Mouse (Mus musculus): ENCODE measurements around the gene Gbx1. TPM values are rescaled to one million over a fixed set of nuclear protein-coding genes. Genes with fewer than 3 reads are reported as not detected.

The Gbx1 gene
- total RNA-seq, 2 experiments from 2014 or later: 0.09 to 0.56 TPM

GRCm38 (mm10) chr5:24539571-24540296, 12.7 kb upstream of the Gbx1 start:
- no peak overlapping the region for H3K27ac ChIP-seq
- no peak for DNase-seq (ENCODE audit: extremely low spot score in 1 of 2, low spot score in 2 of 2)
- TF ChIP-seq CTCF (IDR thresholded peaks at IDR 0.05): no peak
- intact Hi-C loops (cut with DNase I): no loop called here
- H3K4me3 ChIP-seq: no peak overlapping the region

GRCm38 (mm10) chr5:24537618-24538017, 10.6 kb upstream of the Gbx1 start:
- TF ChIP-seq CTCF (IDR thresholded peaks at IDR 0.05): no peak
- no peak overlapping the region for H3K27ac ChIP-seq
- no peak for DNase-seq (ENCODE audit: extremely low spot score in 1 of 2, low spot score in 2 of 2)
- H3K4me3 ChIP-seq: no peak overlapping the region
- intact Hi-C loops (cut with DNase I): no loop called here

GRCm38 (mm10) chr5:24536511-24536910, 9.5 kb upstream of the Gbx1 start:
- Histone ChIP-seq H3K27ac (no peak overlapping the region), H3K4me3 (no peak overlapping the region)
- no peak for DNase-seq (ENCODE audit: extremely low spot score in 1 of 2, low spot score in 2 of 2)
- no peak for TF ChIP-seq CTCF (IDR thresholded peaks at IDR 0.05)
- intact Hi-C loops (cut with DNase I): no loop called here

GRCm38 (mm10) chr5:24535731-24536130, 8.7 kb upstream of the Gbx1 start:
- DNase-seq (ENCODE audit: extremely low spot score in 1 of 2, low spot score in 2 of 2): no peak
- Histone ChIP-seq H3K4me3 (no peak overlapping the region), H3K27ac (no peak overlapping the region)
- TF ChIP-seq CTCF (IDR thresholded peaks at IDR 0.05): no peak
- intact Hi-C loops (cut with DNase I): no loop called here

- TF ChIP-seq CTCF (IDR thresholded peaks at IDR 0.05): peak; percentile 21
- H3K4me3 ChIP-seq: no peak overlapping the region
- no peak for DNase-seq (ENCODE audit: extremely low spot score in 1 of 2, low spot score in 2 of 2)
- H3K27ac ChIP-seq: no peak overlapping the region
- intact Hi-C loops (cut with DNase I): loop anchor here (5.0 kb wide), 1 partner anchor 118 kb away; no protein-coding TSS in a partner anchor
Measured at GRCm38 (mm10) chr5:24534292-24534691, 7.3 kb upstream of the Gbx1 start.

GRCm38 (mm10) chr5:24533391-24533790, 6.4 kb upstream of the Gbx1 start:
- intact Hi-C loops (cut with DNase I): loop anchor here (5.0 kb wide), 1 partner anchor 119 kb away; no protein-coding TSS in a partner anchor
- H3K27ac ChIP-seq: no peak overlapping the region
- no peak for DNase-seq (ENCODE audit: extremely low spot score in 1 of 2, low spot score in 2 of 2)
- H3K4me3 ChIP-seq: no peak overlapping the region
- no peak for TF ChIP-seq CTCF (IDR thresholded peaks at IDR 0.05)

- H3K27ac ChIP-seq: no peak overlapping the region
- intact Hi-C loops (cut with DNase I): loop anchor here (2.0 to 5.0 kb wide), 2 partner anchors 47 to 122 kb away; no protein-coding TSS in a partner anchor
- DNase-seq (ENCODE audit: extremely low spot score in 1 of 2, low spot score in 2 of 2): peak; percentile 89 to 95
- TF ChIP-seq CTCF (IDR thresholded peaks at IDR 0.05): no peak; the same call in none of the 2 replicates
- H3K4me3 ChIP-seq: no peak overlapping the region
Measured at GRCm38 (mm10) chr5:24530042-24530689, 3.2 kb upstream of the Gbx1 start.

GRCm38 (mm10) chr5:24527780-24528179, 778 bp upstream of the Gbx1 start:
- no peak overlapping the region for H3K4me3 ChIP-seq
- intact Hi-C loops (cut with DNase I): no loop called here
- no peak for TF ChIP-seq CTCF (IDR thresholded peaks at IDR 0.05)
- DNase-seq (ENCODE audit: extremely low spot score in 1 of 2, low spot score in 2 of 2): no peak
- H3K27ac ChIP-seq: no peak overlapping the region

GRCm38 (mm10) chr5:24526190-24526888, 663 bp downstream of the Gbx1 start:
- Histone ChIP-seq H3K27ac (no peak overlapping the region), H3K4me3 (peak overlapping the region; percentile 35)
- intact Hi-C loops (cut with DNase I): no loop called here
- no peak; the same call in 1 of the 2 replicates for TF ChIP-seq CTCF (IDR thresholded peaks at IDR 0.05)
- no peak for DNase-seq (ENCODE audit: extremely low spot score in 1 of 2, low spot score in 2 of 2)

GRCm38 (mm10) chr5:24525360-24526189, 1.4 kb downstream of the Gbx1 start:
- intact Hi-C loops (cut with DNase I): no loop called here
- DNase-seq (ENCODE audit: extremely low spot score in 1 of 2, low spot score in 2 of 2): no peak
- TF ChIP-seq CTCF (IDR thresholded peaks at IDR 0.05): no peak
- H3K4me3 ChIP-seq: no peak overlapping the region; the same call in 1 of the 2 replicates
- H3K27ac ChIP-seq: no peak overlapping the region

GRCm38 (mm10) chr5:24524522-24524921, 2.5 kb downstream of the Gbx1 start:
- TF ChIP-seq CTCF (IDR thresholded peaks at IDR 0.05): no peak
- Histone ChIP-seq H3K4me3 (no peak overlapping the region), H3K27ac (no peak overlapping the region)
- DNase-seq (ENCODE audit: extremely low spot score in 1 of 2, low spot score in 2 of 2): no peak
- intact Hi-C loops (cut with DNase I): no loop called here

All from left cerebral cortex, adult 2 months (tissue).